Comparison of ENCODE assay signal across 8 mouse cellular contexts in the genomic region with DNA sequence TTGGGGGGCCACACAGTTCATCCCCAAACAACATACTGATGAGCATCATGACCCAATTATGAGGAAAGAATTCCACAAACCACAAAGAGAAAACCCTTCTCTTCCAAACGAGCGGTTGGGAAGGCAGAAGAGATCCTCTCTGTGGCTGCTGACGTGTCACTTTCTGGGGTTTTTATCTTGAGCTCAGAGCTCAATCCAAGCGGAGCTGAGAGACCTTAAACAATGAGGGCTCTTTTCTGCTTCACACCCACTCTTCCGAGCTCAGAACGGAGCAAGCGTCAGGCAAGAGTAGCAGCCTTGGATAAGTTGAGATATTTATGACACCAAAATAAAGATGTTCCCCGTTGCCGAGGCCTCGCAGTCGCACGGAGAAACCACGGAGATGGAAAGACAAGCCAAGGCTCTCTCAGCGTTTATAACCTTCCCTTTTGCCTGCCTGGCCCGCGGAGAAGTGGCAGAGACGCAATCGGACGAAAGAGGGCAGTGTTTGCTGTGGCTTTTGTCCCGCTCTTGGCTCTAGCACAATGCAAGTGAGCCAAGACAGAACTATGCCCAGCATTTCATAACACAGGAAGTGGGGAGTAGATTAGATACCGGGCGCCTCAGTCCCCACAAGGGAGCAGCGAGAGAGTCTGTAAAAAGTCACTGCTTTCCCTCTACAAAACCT.
DNase-seq lines count a peak whose midpoint lies in the region; ATAC-seq and TF ChIP-seq lines count a peak whose summit lies in the region.

No protein-coding gene starts in this region.

- H3K79me2 ChIP-seq in liver, adult 2 months (ENCODE audit: control insufficient read depth, insufficient read depth, low read length), result no peaks in the 10 kb centered on the region
- H3K79me2 ChIP-seq in myocyte (ENCODE audit: control insufficient read depth, insufficient read depth), result no peaks in the 10 kb centered on the region

- H3K4me1 ChIP-seq in heart, embryonic 13.5 days, result peaks cover 44% of the 10 kb centered on the region
- no peaks in the 10 kb centered on the region for H3K4me1 ChIP-seq in kidney, postnatal 0 days (replicated peaks; ENCODE audit: insufficient read depth, low read length)
- no peaks in the 10 kb centered on the region for H3K4me1 ChIP-seq in liver, adult 2 months (ENCODE audit: control insufficient read depth, insufficient read depth, low read length)

- peak overlapping the region; percentile 77 for H3K9ac ChIP-seq in heart, embryonic 13.5 days
- no peak overlapping the region for H3K9ac ChIP-seq in kidney, postnatal 0 days (ENCODE audit: low read depth, low read length)
- H3K9ac ChIP-seq in liver, adult 2 months (ENCODE audit: low read depth, low read length), result no peak overlapping the region

- H3K36me3 ChIP-seq in heart, embryonic 13.5 days, result no peaks in the 10 kb centered on the region
- no peaks in the 10 kb centered on the region for H3K36me3 ChIP-seq in kidney, postnatal 0 days (ENCODE audit: insufficient read depth, low read length)
- H3K36me3 ChIP-seq in liver, adult 2 months (ENCODE audit: control insufficient read depth, insufficient read depth, low read length), result no peaks in the 10 kb centered on the region
- no peaks in the 10 kb centered on the region for H3K36me3 ChIP-seq in myocyte (ENCODE audit: control insufficient read depth, insufficient read depth)

- H3K9me3 ChIP-seq in heart, embryonic 13.5 days, result no peaks in the 10 kb centered on the region
- H3K9me3 ChIP-seq in kidney, postnatal 0 days (replicated peaks; ENCODE audit: low read length), result no peaks in the 10 kb centered on the region

- peak overlapping the region; percentile 45 for H3K4me3 ChIP-seq in heart, embryonic 13.5 days
- peak overlapping the region; percentile 6; the same call in 1 of the 2 replicates for H3K4me3 ChIP-seq in kidney, postnatal 0 days (replicated peaks; ENCODE audit: low read depth, low read length)
- no peak overlapping the region for H3K4me3 ChIP-seq in liver, adult 2 months (ENCODE audit: insufficient read depth, low read depth, low read length)
- peak overlapping the region; percentile 11 for H3K4me3 ChIP-seq in myocyte

- peak overlapping the region; percentile 78 for H3K27ac ChIP-seq in heart, embryonic 13.5 days (replicated peaks)
- peak overlapping the region; percentile 20; the same call in 1 of the 2 replicates for H3K27ac ChIP-seq in kidney, postnatal 0 days
- H3K27ac ChIP-seq in liver, adult 2 months (replicated peaks; ENCODE audit: insufficient read depth, low read depth, low read length), result no peak overlapping the region

- TF ChIP-seq POLR2A in liver, adult 2 months (IDR thresholded peaks at IDR 0.05; ENCODE audit: extremely low read depth, insufficient read depth, low read length), result no peak
- TF ChIP-seq POLR2A in myocyte (IDR thresholded peaks at IDR 0.05; ENCODE audit: insufficient read length, low read depth), result no peak

- ATAC-seq in heart, embryonic 13.5 days (ENCODE audit: extremely low read depth, insufficient number of reproducible peaks, low FRiP score, low TSS enrichment), result peak; percentile 77; the same call in 1 of the 2 replicates
- ATAC-seq in kidney, postnatal 0 days (replicated peaks; ENCODE audit: low FRiP score, low read depth), result peak; percentile 81

- H3K27me3 ChIP-seq in heart, embryonic 13.5 days (replicated peaks), result peaks cover 58% of the 10 kb centered on the region
- H3K27me3 ChIP-seq in kidney, postnatal 0 days (ENCODE audit: insufficient read depth, low read length), result peaks cover 13% of the 10 kb centered on the region
- H3K27me3 ChIP-seq in liver, adult 2 months (ENCODE audit: control insufficient read depth, insufficient read depth, low read length), result no peaks in the 10 kb centered on the region
- no peaks in the 10 kb centered on the region for H3K27me3 ChIP-seq in myocyte (ENCODE audit: control insufficient read depth, insufficient read depth, insufficient read length)

- DNase-seq in B cell, adult 2 months, result peak; percentile 68 to 70
- DNase-seq in brain, adult 2 months (ENCODE audit: low read depth, low spot score), result peak; percentile 92
- peak; percentile 87 for DNase-seq in fibroblast of lung, adult 2 months (ENCODE audit: low read depth)
- DNase-seq in kidney, postnatal 0 days (ENCODE audit: low spot score), result peak; percentile 95
- DNase-seq in liver, adult 2 months (ENCODE audit: extremely low read depth, low read depth, low spot score), result peak; percentile 81
- peak; percentile 58 to 78 for DNase-seq in spleen, postnatal 4 days (ENCODE audit: low spot score in 2 of 2)

- under 1% methylated on average over 23 of the region's 23 CpGs for WGBS in heart, embryonic 13.5 days
- under 1% methylated on average over 23 of the region's 23 CpGs for WGBS in kidney, postnatal 0 days
- 1% methylated on average over 23 of the region's 23 CpGs for WGBS in liver, adult 2 months

- TF ChIP-seq CTCF in kidney, postnatal 0 days (IDR thresholded peaks at IDR 0.05; ENCODE audit: low read depth), result peak; percentile 92
- peak; percentile 97 for TF ChIP-seq CTCF in liver, adult 2 months (IDR thresholded peaks at IDR 0.05; ENCODE audit: low read depth, low read length)

- H3ac ChIP-seq in myocyte (ENCODE audit: control insufficient read depth, insufficient read length), result no peak overlapping the region

- peak overlapping the region; percentile 72 for H3K4me2 ChIP-seq in heart, embryonic 13.5 days
- peak overlapping the region; percentile 45 for H3K4me2 ChIP-seq in kidney, postnatal 0 days (ENCODE audit: low read length)
- peak overlapping the region; percentile 83 for H3K4me2 ChIP-seq in myocyte (ENCODE audit: low read depth)

TF ChIP-seq in myocyte, 11 proteins besides CTCF, POLR2A, EP300 and RAD21:
- TF ChIP-seq TCF12 (IDR thresholded peaks at IDR 0.05; ENCODE audit: insufficient read depth, poor library complexity, severe bottlenecking), result no peak
- no peak for TF ChIP-seq E2F4 (IDR thresholded peaks at IDR 0.05; ENCODE audit: insufficient read depth)
- TF ChIP-seq SRF (IDR thresholded peaks at IDR 0.05; ENCODE audit: control insufficient read depth, insufficient read length, low read depth), result no peak
- peak in 1 of 3 experiments; percentile 23 for TF ChIP-seq MYOG (IDR thresholded peaks at IDR 0.05; ENCODE audit: control insufficient read depth in 1 of 3, insufficient read depth in 1 of 3, insufficient read length in 2 of 3, low read depth in 2 of 3)
- peak; percentile 80 for TF ChIP-seq CEBPB (IDR thresholded peaks at IDR 0.05; ENCODE audit: insufficient read depth, poor library complexity, severe bottlenecking)
- no peak for TF ChIP-seq USF1 (IDR thresholded peaks at IDR 0.05; ENCODE audit: low read depth)
- TF ChIP-seq POLR2AphosphoS2 (IDR thresholded peaks at IDR 0.05; ENCODE audit: insufficient read length, low read depth), result no peak
- peak in 1 of 3 experiments; percentile 6 for TF ChIP-seq MYOD1 (IDR thresholded peaks at IDR 0.05; ENCODE audit: control insufficient read depth in 1 of 3, insufficient read length in 2 of 3, low read depth in 2 of 3)
- TF ChIP-seq MAX (IDR thresholded peaks at IDR 0.05; ENCODE audit: low read depth), result no peak
